ENCODE assay signal across 17 mouse cellular contexts in the genomic region with DNA sequence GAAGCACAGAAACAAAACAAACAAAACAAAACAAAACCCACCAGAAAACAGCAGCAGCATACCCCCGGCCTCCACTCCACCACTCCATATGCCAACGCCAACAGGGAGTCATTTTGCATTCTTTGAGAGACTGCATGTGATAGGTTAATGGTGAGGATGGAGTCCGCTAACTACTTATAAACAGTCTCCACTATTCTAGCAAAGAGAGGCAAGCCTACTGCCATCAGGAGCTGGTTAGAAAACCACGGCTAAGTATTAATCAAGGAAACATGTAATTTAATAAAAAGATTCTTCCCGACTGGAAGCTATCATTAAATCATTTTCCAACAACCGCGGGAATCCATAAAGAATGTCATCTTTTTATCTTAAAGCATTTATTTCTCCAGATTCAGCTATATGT.
"Had no signal": no experiment of that assay in that cellular context is flagged by ENCODE, and none has a peak within 500 bp of the region (broad histone marks: within the 10 kb centered on the region; RNA-seq: fewer than 3 reads in every experiment).

No protein-coding gene starts in this region.

- ATAC-seq: liver, postnatal 0 days; midbrain, embryonic 16.5 days had no signal

- H3K4me2 ChIP-seq: lung, embryonic 15.5 days; midbrain, embryonic 12.5 days; neural tube, embryonic 12.5 days; stomach, embryonic 15.5 days had no signal

- DNase-seq: liver, postnatal 0 days; lung, adult 2 months; lung, postnatal 10 days; lung, postnatal 4 days; midbrain, embryonic 14.5 days; right cerebral cortex, postnatal 14 days; thymus, adult 2 months; thymus, postnatal 25 days; thymus, postnatal 4 days had no signal

- H3K9me3 ChIP-seq: lung, embryonic 15.5 days; midbrain, embryonic 10.5 days; midbrain, embryonic 12.5 days; neural tube, embryonic 12.5 days; stomach, embryonic 15.5 days had no signal

- H3K36me3 ChIP-seq: lung, embryonic 15.5 days; midbrain, embryonic 10.5 days; midbrain, embryonic 12.5 days; neural tube, embryonic 12.5 days; stomach, embryonic 15.5 days had no signal

- H3K4me3 ChIP-seq: lung, embryonic 15.5 days; midbrain, embryonic 10.5 days; midbrain, embryonic 12.5 days; myocyte; neural tube, embryonic 12.5 days; stomach, embryonic 15.5 days had no signal

- H3K27me3 ChIP-seq: lung, embryonic 15.5 days; midbrain, embryonic 12.5 days; neural tube, embryonic 12.5 days; stomach, embryonic 15.5 days had no signal

- H3K27ac ChIP-seq: lung, embryonic 15.5 days; midbrain, embryonic 10.5 days; midbrain, embryonic 12.5 days; neural tube, embryonic 12.5 days; stomach, embryonic 15.5 days; stomach, postnatal 0 days had no signal

- H3K9ac ChIP-seq: liver, postnatal 0 days; lung, embryonic 15.5 days; midbrain, embryonic 12.5 days; neural tube, embryonic 12.5 days; stomach, embryonic 15.5 days had no signal

- H3K4me1 ChIP-seq: lung, embryonic 15.5 days; midbrain, embryonic 10.5 days; midbrain, embryonic 12.5 days; neural tube, embryonic 12.5 days; stomach, embryonic 15.5 days had no signal
